Mouse (Mus musculus) forebrain, embryonic 14.5 days (tissue): ENCODE data around the gene Amigo1. TPM values are rescaled to one million over a fixed set of nuclear protein-coding genes. Genes with fewer than 3 reads are reported as not detected.

Experiments used
- ATAC-seq: fragments of 200-750 bp; cut with Nextera tagmentation; 2 replicates; pipeline ENCODE4 v1.8.0; 2017; ENCODE audit warnings: mild to moderate bottlenecking, moderate library complexity
- DNase-seq: peaks from one replicate; pipeline ENCODE4 v3.0.0-alpha.2; 2015; ENCODE audit warnings: low spot score
- H3K27ac ChIP-seq: fragments of 300-500 bp; sonication (generic); 2 replicates; pipeline ENCODE4 v1.5.1; 2014; ENCODE audit warnings: low read depth, mild to moderate bottlenecking, control low read depth, low read length, moderate library complexity
- H3K27me3 ChIP-seq: fragments of 300-500 bp; sonication (generic); replicated peaks from 2 replicates; pipeline ENCODE4 v1.6.1; 2014; ENCODE audit warnings: low read length, control low read depth, mixed read lengths; ENCODE audit not compliant: control insufficient read depth, insufficient read depth
- H3K36me3 ChIP-seq: fragments of 300-500 bp; sonication (generic); 2 replicates; pipeline ENCODE4 v1.6.1; 2014; ENCODE audit warnings: low read length, control low read depth; ENCODE audit not compliant: control insufficient read depth, insufficient read depth
- H3K4me1 ChIP-seq: fragments of 300-500 bp; sonication (generic); 2 replicates; pipeline ENCODE4 v1.6.1; 2014; ENCODE audit warnings: antibody characterized with exemption, low read length, control low read depth; ENCODE audit not compliant: control insufficient read depth, insufficient read depth
- H3K4me2 ChIP-seq: fragments of 300-500 bp; sonication (generic); 2 replicates; pipeline ENCODE4 v1.6.1; 2014; ENCODE audit warnings: mild to moderate bottlenecking, control low read depth, low read length
- H3K4me3 ChIP-seq: fragments of 300-500 bp; sonication (generic); 2 replicates; pipeline ENCODE4 v1.5.1; 2014; ENCODE audit warnings: low read depth, low read length, control low read depth
- H3K9ac ChIP-seq: fragments of 300-500 bp; sonication (generic); 2 replicates; pipeline ENCODE4 v1.6.1; 2014; ENCODE audit warnings: mild to moderate bottlenecking, low read length, control low read depth, moderate library complexity
- H3K9me3 ChIP-seq: fragments of 300-500 bp; sonication (generic); replicated peaks from 2 replicates; pipeline ENCODE4 v1.6.1; 2016; ENCODE audit warnings: low read length, control low read depth, mixed read lengths; ENCODE audit not compliant: control insufficient read depth
- WGBS: fragments of 180-500 bp; shearing (Covaris S2); extraction: QIAGEN DNeasy Blood & Tissue Kit; methylation state at CpG from one replicate; pipeline ENCODE4 v1.1.7; 2014; 5-methylcytosine and 5-hydroxymethylcytosine counted together
- polyA plus RNA-seq: library from polyadenylated mRNA; unstranded; fragments of >200 nt; fragmentation: Nextera tagmentation; extraction: Ambion mirVana; gene quantifications from 2 replicates; pipeline ENCODE4 v1.2.1, GENCODE M21; 2014

Gene Amigo1
- polyA plus RNA-seq, 1 experiment from 2014 or later = 4.8 TPM

- WGBS = 77% methylated on average over 7 of the region's 7 CpGs
- H3K36me3 ChIP-seq = no peaks in the 10 kb centered on the region
- H3K4me3 ChIP-seq = no peak overlapping the region
- peaks cover 15% of the 10 kb centered on the region for H3K4me1 ChIP-seq
- no peaks in the 10 kb centered on the region for H3K27me3 ChIP-seq
- ATAC-seq = no peak
- H3K27ac ChIP-seq = no peak overlapping the region
- H3K4me2 ChIP-seq = no peak overlapping the region
- no peak for DNase-seq
- no peak overlapping the region for H3K9ac ChIP-seq
- no peaks in the 10 kb centered on the region for H3K9me3 ChIP-seq
These were observed 7.1 kb upstream of the Amigo1 start for GRCm38 (mm10) chr3:108178756-108179715.

GRCm38 (mm10) chr3:108180514-108180913 lies 5.6 kb upstream of the Amigo1 start:
- H3K4me1 ChIP-seq = peaks cover 3% of the 10 kb centered on the region
- no peaks in the 10 kb centered on the region for H3K27me3 ChIP-seq
- no peak overlapping the region for H3K4me3 ChIP-seq
- no peaks in the 10 kb centered on the region for H3K36me3 ChIP-seq
- 14% methylated on average over 2 of the region's 2 CpGs for WGBS
- H3K9ac ChIP-seq = no peak overlapping the region
- ATAC-seq = no peak
- H3K9me3 ChIP-seq = no peaks in the 10 kb centered on the region
- no peak overlapping the region for H3K4me2 ChIP-seq
- no peak for DNase-seq
- H3K27ac ChIP-seq = no peak overlapping the region

- Histone ChIP-seq H3K9me3 (no peaks in the 10 kb centered on the region), H3K4me1 (0 out of 2 replicates have a peak, but pooled peaks cover 7% of the 10 kb centered on the region), H3K27ac (no peak overlapping the region), H3K4me3 (no peak overlapping the region), H3K9ac (no peak overlapping the region), H3K27me3 (no peaks in the 10 kb centered on the region), H3K4me2 (no peak overlapping the region), H3K36me3 (peaks cover 5% of the 10 kb centered on the region; the same call in 1 of the 2 replicates)
- DNase-seq (no peak), ATAC-seq (no peak)
- 88% methylated on average over 3 of the region's 3 CpGs for WGBS
These were observed 1.4 kb upstream of the Amigo1 start for GRCm38 (mm10) chr3:108184742-108185141.

DNA sequence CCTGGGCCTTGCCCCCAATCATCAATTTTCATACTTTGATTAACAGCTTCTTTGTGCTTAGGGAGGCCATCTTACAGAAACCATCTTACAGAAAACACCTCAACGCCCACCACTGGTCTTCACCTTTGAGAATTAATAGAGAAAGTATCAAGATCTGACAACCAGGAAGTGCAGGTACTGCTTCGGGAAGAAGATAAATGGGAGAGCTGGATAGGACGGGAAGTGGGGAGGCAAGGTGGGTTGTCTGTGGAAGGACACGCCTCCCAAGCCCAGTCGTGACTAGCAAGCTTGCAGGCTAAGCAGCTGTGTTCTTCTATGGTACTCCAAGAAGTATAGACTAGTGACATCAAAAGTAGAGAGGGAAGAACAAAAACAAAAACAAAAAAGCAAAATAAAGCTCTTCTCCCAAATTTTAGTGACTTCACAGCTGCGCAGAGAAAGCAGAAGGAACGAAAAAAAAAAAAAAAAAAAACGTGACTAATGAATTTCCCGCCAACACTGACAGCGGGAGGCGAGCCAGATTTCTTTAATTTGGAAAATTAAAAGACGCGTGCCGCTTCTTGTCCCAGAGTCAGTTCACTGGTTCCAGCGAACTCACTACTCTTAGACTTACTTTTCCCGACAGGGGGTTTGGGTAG lies 556 bp upstream of the Amigo1 start:
- 3% methylated on average over 16 of the region's 16 CpGs for WGBS
- ATAC-seq = peak; percentile 44; the same call in 1 of the 2 replicates

GRCm38 (mm10) chr3:108187111-108187795 lies 1.1 kb downstream of the Amigo1 start:
- Histone ChIP-seq H3K9ac (peak overlapping the region; percentile 82), H3K27ac (no peak overlapping the region), H3K4me3 (peak overlapping the region; percentile 72), H3K9me3 (no peaks in the 10 kb centered on the region), H3K27me3 (no peaks in the 10 kb centered on the region), H3K4me1 (0 out of 2 replicates have a peak, but pooled peaks cover 7% of the 10 kb centered on the region), H3K36me3 (peaks cover 13% of the 10 kb centered on the region; the same call in 1 of the 2 replicates), H3K4me2 (peak overlapping the region; percentile 83)
- ATAC-seq (peak; percentile 8; the same call in 1 of the 2 replicates), DNase-seq (no peak)
- 63% methylated on average over 20 of the region's 20 CpGs for WGBS

More for the DNA sequence above, 556 bp upstream of the Amigo1 start:
- no peak overlapping the region for H3K27ac ChIP-seq
- H3K4me1 ChIP-seq = 0 out of 2 replicates have a peak, but pooled peaks cover 7% of the 10 kb centered on the region
- peak overlapping the region; percentile 72 for H3K4me3 ChIP-seq
- peak overlapping the region; percentile 83 for H3K4me2 ChIP-seq
- DNase-seq = no peak
- no peaks in the 10 kb centered on the region for H3K9me3 ChIP-seq
- peaks cover 5% of the 10 kb centered on the region; the same call in 1 of the 2 replicates for H3K36me3 ChIP-seq
- H3K27me3 ChIP-seq = no peaks in the 10 kb centered on the region
- peak overlapping the region; percentile 82 for H3K9ac ChIP-seq

GRCm38 (mm10) chr3:108188716-108189490 lies 2.8 kb downstream of the Amigo1 start:
- 0 out of 2 replicates have a peak, but pooled peaks cover 7% of the 10 kb centered on the region for H3K4me1 ChIP-seq

DNA sequence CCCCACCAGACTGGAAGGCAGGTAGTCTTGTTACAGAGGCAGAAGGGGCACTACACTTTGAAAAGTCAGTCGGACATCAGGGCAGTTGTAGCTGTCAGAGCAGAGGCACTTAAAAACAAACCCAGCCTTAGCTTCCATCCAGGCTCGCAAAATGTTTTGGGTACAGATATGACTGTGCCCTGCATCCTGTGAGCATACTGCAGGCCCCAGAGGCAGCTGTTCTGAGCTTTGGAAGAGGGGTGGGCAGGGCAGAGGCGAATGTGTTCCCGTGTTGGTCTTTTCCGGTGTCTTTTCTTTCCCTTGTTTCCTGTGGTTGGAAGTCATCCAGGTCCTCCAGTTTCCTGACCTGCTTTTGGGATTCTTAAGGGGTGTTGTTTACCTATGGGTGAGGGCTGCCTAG lies 3.8 kb downstream of the Amigo1 start:
- H3K36me3 ChIP-seq = peaks cover 16% of the 10 kb centered on the region; the same call in 1 of the 2 replicates
- 72% methylated on average over 5 of the region's 5 CpGs for WGBS
- DNase-seq = no peak
- no peak overlapping the region for H3K4me3 ChIP-seq
- H3K27ac ChIP-seq = no peak overlapping the region
- H3K4me2 ChIP-seq = no peak overlapping the region
- no peaks in the 10 kb centered on the region for H3K27me3 ChIP-seq
- 0 out of 2 replicates have a peak, but pooled peaks cover 7% of the 10 kb centered on the region for H3K4me1 ChIP-seq
- H3K9me3 ChIP-seq = no peaks in the 10 kb centered on the region
- ATAC-seq = no peak
- H3K9ac ChIP-seq = no peak overlapping the region

More at GRCm38 (mm10) chr3:108188716-108189490, 2.8 kb downstream of the Amigo1 start:
- Histone ChIP-seq H3K27me3 (no peaks in the 10 kb centered on the region), H3K4me2 (no peak overlapping the region), H3K4me3 (no peak overlapping the region), H3K36me3 (peaks cover 16% of the 10 kb centered on the region; the same call in 1 of the 2 replicates), H3K27ac (no peak overlapping the region), H3K9me3 (no peaks in the 10 kb centered on the region), H3K9ac (no peak overlapping the region)
- DNase-seq (no peak), ATAC-seq (no peak)
- 78% methylated on average over 9 of the region's 9 CpGs for WGBS

DNA sequence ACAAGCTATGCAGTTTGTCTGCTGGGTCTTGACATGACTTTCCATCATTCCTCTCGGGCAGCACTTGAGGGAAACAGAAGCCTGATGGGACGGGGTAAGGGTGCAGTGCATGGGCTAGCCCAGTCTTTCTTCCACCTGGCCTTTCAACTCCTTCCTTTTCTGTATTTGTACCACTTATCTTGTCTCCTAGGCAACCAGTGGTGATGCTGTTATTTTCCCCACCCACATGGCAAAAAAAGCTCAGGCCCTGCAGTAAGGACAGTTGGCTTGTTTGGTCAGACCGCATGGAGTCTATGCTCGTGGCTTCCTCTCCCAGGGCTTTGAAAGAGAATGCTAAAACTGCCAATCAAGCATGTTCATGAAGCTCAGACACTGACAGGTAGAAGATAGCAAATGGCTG lies 7.6 kb downstream of the Amigo1 start:
- H3K9ac ChIP-seq = no peak overlapping the region
- H3K4me3 ChIP-seq = no peak overlapping the region
- DNase-seq (no peak), ATAC-seq (no peak)
- no peaks in the 10 kb centered on the region for H3K9me3 ChIP-seq
- H3K36me3 ChIP-seq = peaks cover 17% of the 10 kb centered on the region; the same call in 1 of the 2 replicates
- no peaks in the 10 kb centered on the region for H3K27me3 ChIP-seq
- no peak overlapping the region for H3K27ac ChIP-seq
- H3K4me2 ChIP-seq = no peak overlapping the region
- peaks cover 17% of the 10 kb centered on the region for H3K4me1 ChIP-seq
- WGBS = 83% methylated on average over 4 of the region's 4 CpGs
